Mouse (Mus musculus) splenic B cell, adult 2 months (primary cell): ENCODE results near the gene Eya2.
"Not testable (repeated sequence)": the region's sequence is repeated elsewhere in the genome, so short reads cannot be mapped to it uniquely, and the experiment has no call there.

Experiments used
- DNase-seq: peaks from one replicate; pipeline ENCODE4 v3.0.0-alpha.2; 2011; ENCODE audit warnings: low read depth, low spot score
- H3K27me3 ChIP-seq: 2 replicates; pipeline ENCODE4 v1.6.1; 2012; ENCODE audit warnings: mild to moderate bottlenecking, low read length, moderate library complexity, mixed read lengths; ENCODE audit not compliant: control insufficient read depth, poor library complexity, insufficient read depth, severe bottlenecking
- H3K36me3 ChIP-seq: 2 replicates; pipeline ENCODE4 v1.6.1; 2012; ENCODE audit warnings: mild to moderate bottlenecking, low read length, moderate library complexity, mixed read lengths; ENCODE audit not compliant: control insufficient read depth, poor library complexity, insufficient read depth, severe bottlenecking

Eya2 gene

GRCm38 (mm10) chr2:165594907-165595675 lies at the start of gene Eya2:
TSS of gene Eya2 (plus strand) at chr2:165595032.
- H3K36me3 ChIP-seq, result no peaks in the 10 kb centered on the region
- peaks cover 2% of the 10 kb centered on the region; the same call in 1 of the 2 replicates for H3K27me3 ChIP-seq
- DNase-seq, result no peak

- peaks cover under 1% of the 10 kb centered on the region; the same call in 1 of the 2 replicates for H3K27me3 ChIP-seq
- H3K36me3 ChIP-seq, result no peaks in the 10 kb centered on the region
- DNase-seq, result no peak
Observed at GRCm38 (mm10) chr2:165545687-165546086, 49.1 kb upstream of the Eya2 start.

- Histone ChIP-seq H3K36me3 (no peaks in the 10 kb centered on the region), H3K27me3 (peaks cover 1% of the 10 kb centered on the region; the same call in 1 of the 2 replicates)
- DNase-seq, result no peak
Observed at GRCm38 (mm10) chr2:165546341-165546740, 48.5 kb upstream of the Eya2 start.

- Histone ChIP-seq H3K27me3 (peaks cover 1% of the 10 kb centered on the region; the same call in 1 of the 2 replicates), H3K36me3 (no peaks in the 10 kb centered on the region)
- DNase-seq, result peak; percentile 23
Observed at GRCm38 (mm10) chr2:165547410-165547809, 47.4 kb upstream of the Eya2 start.

- Histone ChIP-seq H3K36me3 (no peaks in the 10 kb centered on the region), H3K27me3 (peaks cover 1% of the 10 kb centered on the region; the same call in 1 of the 2 replicates)
- no peak for DNase-seq
Observed at GRCm38 (mm10) chr2:165548627-165549026, 46.2 kb upstream of the Eya2 start.

- DNase-seq, result peak; percentile 15
- H3K36me3 ChIP-seq, H3K27me3 ChIP-seq: not testable (repeated sequence)
Observed at GRCm38 (mm10) chr2:165550410-165550809, 44.4 kb upstream of the Eya2 start.

DNA sequence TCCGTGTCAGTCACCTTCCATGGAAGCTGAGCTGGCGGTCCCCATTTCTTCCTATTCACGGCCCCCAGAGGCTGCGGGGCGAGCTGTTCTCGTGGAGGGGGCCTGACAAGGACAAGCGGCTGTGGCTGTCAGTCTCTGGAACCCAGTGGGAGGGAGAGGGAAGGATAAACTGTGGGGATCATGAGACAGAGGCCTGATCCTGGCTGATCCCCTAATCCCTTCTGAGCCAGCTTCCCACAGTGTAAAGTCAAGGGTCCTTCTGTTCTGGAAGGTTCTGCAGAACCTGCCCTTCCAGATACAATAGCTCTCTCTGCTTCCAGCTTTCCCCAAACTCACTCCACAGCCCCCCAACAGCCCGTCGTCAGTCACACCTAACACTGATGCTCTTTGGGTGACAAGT lies 40.8 kb upstream of the Eya2 start:
- peaks cover 1% of the 10 kb centered on the region; the same call in 1 of the 2 replicates for H3K27me3 ChIP-seq
- no peaks in the 10 kb centered on the region for H3K36me3 ChIP-seq
- no peak for DNase-seq

DNA sequence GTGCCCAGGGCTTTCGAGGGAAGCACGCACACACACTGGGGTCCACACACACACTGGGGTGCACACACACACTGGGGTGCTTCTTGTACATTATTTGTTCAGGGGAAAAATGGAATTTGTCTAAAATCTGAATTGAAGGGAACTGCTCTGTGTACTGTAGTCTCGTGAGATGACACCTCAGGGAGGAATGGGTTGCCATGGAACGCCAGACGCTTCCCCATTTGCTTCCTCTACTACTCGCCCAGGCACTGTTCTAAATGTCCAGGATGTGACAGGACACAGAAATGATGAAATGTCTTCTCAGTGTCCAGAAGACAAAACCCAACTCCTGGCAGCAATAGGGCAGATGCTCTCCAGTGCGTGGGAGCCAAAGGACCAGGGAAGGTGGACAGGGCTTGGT lies 37.6 kb upstream of the Eya2 start:
- H3K27me3 ChIP-seq, result no peaks in the 10 kb centered on the region
- H3K36me3 ChIP-seq, result no peaks in the 10 kb centered on the region
- no peak for DNase-seq

DNA sequence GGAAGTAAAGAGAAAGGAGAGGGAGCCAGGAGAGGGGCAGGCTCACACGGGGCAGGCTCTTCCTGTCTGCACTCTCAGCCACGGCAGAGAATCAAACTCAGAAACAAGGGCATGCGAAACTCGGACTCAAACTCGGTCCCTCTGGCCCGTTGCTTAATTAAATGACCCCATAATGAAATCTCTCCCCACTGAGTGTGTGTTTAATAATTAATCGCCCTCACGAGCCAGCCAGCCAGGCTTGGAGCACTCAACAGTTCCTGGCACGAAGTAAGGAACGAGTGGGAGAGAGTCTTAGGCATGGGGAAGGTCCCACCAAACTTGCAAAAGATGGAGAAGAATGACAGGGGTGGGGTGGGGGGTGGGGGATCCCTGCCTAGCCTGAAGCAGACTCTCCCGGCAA lies 35.9 kb upstream of the Eya2 start:
- Histone ChIP-seq H3K27me3 (0 out of 2 replicates have a peak, but pooled peaks cover 2% of the 10 kb centered on the region), H3K36me3 (no peaks in the 10 kb centered on the region)

DNA sequence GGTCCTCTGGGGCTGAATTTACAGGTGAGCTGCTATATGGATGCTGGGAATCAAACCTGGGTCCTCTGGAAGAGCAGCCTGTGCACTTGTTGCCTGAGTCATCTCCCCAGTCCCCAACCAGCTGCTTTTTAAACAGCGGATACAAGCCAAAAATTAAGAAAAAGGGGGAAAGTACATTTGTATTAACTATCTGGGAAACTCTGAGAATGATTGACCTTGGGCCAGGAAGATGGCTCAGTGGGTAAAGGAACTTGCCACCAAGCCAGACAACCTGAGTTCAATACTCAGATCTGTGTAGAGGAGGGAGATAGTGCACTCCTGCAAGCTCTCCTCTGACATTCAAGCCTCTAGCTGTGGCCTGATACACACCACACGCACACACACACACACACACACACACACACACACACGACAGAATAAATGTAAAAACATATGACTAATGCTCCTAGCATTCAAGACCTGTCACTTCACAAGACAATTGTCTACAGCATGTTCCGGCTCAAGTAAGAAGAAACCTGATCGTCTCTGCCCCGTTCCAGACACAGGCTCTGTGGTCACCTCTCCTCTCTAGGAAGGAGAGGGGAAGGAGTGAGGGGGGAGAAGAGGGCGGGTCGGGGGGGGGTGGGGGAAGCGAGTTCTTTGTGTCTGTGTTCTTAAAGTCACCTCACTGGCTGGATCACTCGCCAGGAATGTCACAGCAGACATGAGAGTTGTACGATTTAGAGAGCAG lies 35.2 kb upstream of the Eya2 start:
- Histone ChIP-seq H3K27me3 (0 out of 2 replicates have a peak, but pooled peaks cover 2% of the 10 kb centered on the region), H3K36me3 (no peaks in the 10 kb centered on the region)
- no peak for DNase-seq

More for the DNA sequence above, 35.9 kb upstream of the Eya2 start:
- no peak for DNase-seq

DNA sequence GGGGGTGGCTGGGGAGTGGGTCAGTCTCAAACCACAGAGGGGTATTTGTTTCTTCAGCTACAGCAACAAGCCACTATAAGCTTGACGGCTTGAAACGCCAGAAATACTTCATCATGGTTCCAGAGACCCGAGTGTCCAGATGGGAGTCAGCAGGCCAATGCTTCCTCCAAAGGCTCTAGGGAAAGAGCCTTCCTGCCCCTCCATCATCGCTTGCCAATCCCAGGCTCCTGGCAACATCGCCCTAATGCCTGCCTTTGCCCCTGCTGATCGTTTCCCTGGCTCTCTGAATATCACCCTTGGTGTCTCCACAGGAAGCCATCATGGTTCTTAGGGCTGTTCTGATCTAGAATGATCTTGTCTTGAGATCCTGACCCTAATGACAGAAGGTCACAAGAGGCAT lies 33.0 kb upstream of the Eya2 start:
- Histone ChIP-seq H3K36me3 (no peaks in the 10 kb centered on the region), H3K27me3 (0 out of 2 replicates have a peak, but pooled peaks cover 2% of the 10 kb centered on the region)
- no peak for DNase-seq

GRCm38 (mm10) chr2:165563298-165564058 lies 31.4 kb upstream of the Eya2 start:
- H3K27me3 ChIP-seq, result 0 out of 2 replicates have a peak, but pooled peaks cover 2% of the 10 kb centered on the region
- DNase-seq, result no peak
- no peaks in the 10 kb centered on the region for H3K36me3 ChIP-seq

- 0 out of 2 replicates have a peak, but pooled peaks cover 2% of the 10 kb centered on the region for H3K27me3 ChIP-seq
- DNase-seq, result no peak
- H3K36me3 ChIP-seq, result no peaks in the 10 kb centered on the region
Observed at GRCm38 (mm10) chr2:165564101-165564500, 30.7 kb upstream of the Eya2 start.

- Histone ChIP-seq H3K27me3 (0 out of 2 replicates have a peak, but pooled peaks cover 2% of the 10 kb centered on the region), H3K36me3 (no peaks in the 10 kb centered on the region)
- DNase-seq, result no peak
Observed at GRCm38 (mm10) chr2:165564620-165565019, 30.2 kb upstream of the Eya2 start.
